Mouse (Mus musculus): ENCODE measurements around the gene Pgc.

- TF ChIP-seq CTCF (IDR thresholded peaks at IDR 0.05; ENCODE audit: low read depth, low read length): no peak
- TF ChIP-seq POLR2A (IDR thresholded peaks at IDR 0.05; ENCODE audit: insufficient read depth, low read length): no peak
- no peak for TF ChIP-seq EP300 (IDR thresholded peaks at IDR 0.05; ENCODE audit: insufficient read depth, low read depth, low read length)
Observed at GRCm38 (mm10) chr17:47765986-47766385, 39.3 kb downstream of the Pgc start.
